Mouse (Mus musculus) ES-E14 (cell line): ENCODE measurements around the gene Rap1gap2. TPM values are rescaled to one million over a fixed set of nuclear protein-coding genes. Genes with fewer than 3 reads are reported as not detected.

Source experiments
- DNase-seq: peaks from one replicate; pipeline ENCODE4 v3.0.0-alpha.2; 2013; ENCODE audit warnings: low read depth, low spot score
- H3K27ac ChIP-seq: 2 replicates; pipeline ENCODE4 v1.5.1; 2012; ENCODE audit warnings: low read depth, mild to moderate bottlenecking, low read length, moderate library complexity, mixed read lengths; ENCODE audit not compliant: poor library complexity, insufficient read depth, severe bottlenecking
- H3K36me3 ChIP-seq: 2 replicates; pipeline ENCODE4 v1.6.1; 2012; ENCODE audit warnings: mild to moderate bottlenecking, low read length, moderate library complexity, mixed read lengths; ENCODE audit not compliant: control insufficient read depth, poor library complexity, insufficient read depth, severe bottlenecking
- H3K4me1 ChIP-seq, 2 experiments: fragments of 150-350 bp in 1 of 2; sonication (generic) in 1 of 2; 2 replicates each; pipeline ENCODE4 v1.6.1; 2012; ENCODE audit warnings: low read length in 2 of 2, mild to moderate bottlenecking in 1 of 2, mixed read lengths in 1 of 2; ENCODE audit not compliant: control insufficient read depth in 2 of 2, insufficient read depth in 2 of 2, poor library complexity in 1 of 2
- H3K4me3 ChIP-seq, 2 experiments: fragments of 150-350 bp in 1 of 2; sonication (generic) in 1 of 2; 2 replicates each; pipeline ENCODE4 v1.5.1; 2012; ENCODE audit warnings: low read length in 2 of 2, low read depth in 1 of 2, mild to moderate bottlenecking in 1 of 2, mixed read lengths in 1 of 2; ENCODE audit not compliant: insufficient read depth in 1 of 2, poor library complexity in 1 of 2, severe bottlenecking in 1 of 2
- H3K9ac ChIP-seq: 2 replicates; pipeline ENCODE4 v1.6.1; 2012; ENCODE audit warnings: low read depth, mild to moderate bottlenecking, low read length, mixed read lengths; ENCODE audit not compliant: poor library complexity, insufficient read depth, severe bottlenecking
- H3K9me3 ChIP-seq: fragments of 150-350 bp; sonication (generic); 2 replicates; pipeline ENCODE4 v1.6.1; 2012; ENCODE audit warnings: low read depth, mild to moderate bottlenecking, low read length; ENCODE audit not compliant: control insufficient read depth, insufficient read depth
- CHD2 ChIP-seq: IDR thresholded peaks from 2 replicates; pipeline ENCODE4 v1.6.1; 2014; ENCODE audit warnings: mild to moderate bottlenecking, low read depth, low read length, inconsistent platforms
- HCFC1 ChIP-seq: IDR thresholded peaks from 2 replicates; pipeline ENCODE4 v1.6.1; 2012; ENCODE audit warnings: low read length, inconsistent platforms, borderline replicate concordance; ENCODE audit not compliant: insufficient read depth
- MAFK ChIP-seq: IDR thresholded peaks from 2 replicates; pipeline ENCODE4 v1.6.1; 2014; ENCODE audit warnings: mild to moderate bottlenecking, low read depth, low read length, inconsistent platforms; ENCODE audit not compliant: insufficient read depth
- ZC3H11A ChIP-seq: IDR thresholded peaks from 2 replicates; pipeline ENCODE4 v1.6.1; 2012; ENCODE audit warnings: low read depth, mild to moderate bottlenecking, inconsistent platforms, low read length, borderline replicate concordance
- ZNF384 ChIP-seq: IDR thresholded peaks from 2 replicates; pipeline ENCODE4 v1.6.1; 2012; ENCODE audit warnings: low read depth, low read length, inconsistent platforms
- in situ Hi-C, 2 experiments: fragments of 600-800 bp; cut with MboI; formaldehyde crosslinking; loops; one replicate each; pipeline ENCODE4 v1.15.1; 2025; ENCODE audit warnings: low sequenced_read_pairs in 2 of 2, inconsistent platforms in 1 of 2; ENCODE audit not compliant: unreplicated experiment in 2 of 2
- total RNA-seq: library from RNA; depleted of rRNA; stranded (reverse); fragments of 300-350 nt; gene quantifications from 2 replicates; pipeline ENCODE4 v1.2.3, GENCODE M21; 2012; rRNA removed

The Rap1gap2 gene
- total RNA-seq, 1 experiment, result 2.7 TPM

- Histone ChIP-seq H3K9ac (no peak within 1 kb of the TSS), H3K36me3 (no peaks in the 10 kb centered on the region), H3K9me3 (no peaks in the 10 kb centered on the region), H3K4me1 (no peaks in the 10 kb centered on the region), H3K4me3 (no peak within 1 kb of the TSS), H3K27ac (no peak within 1 kb of the TSS)
- in situ Hi-C loops, result no loop called here
- no peak for TF ChIP-seq CHD2
- no peak for TF ChIP-seq ZC3H11A
- TF ChIP-seq MAFK, result no peak
- TF ChIP-seq HCFC1, result no peak
- no peak for TF ChIP-seq ZNF384
- DNase-seq, result no peak
Measured at GRCm38 (mm10) chr11:74337931-74338330, 272.8 kb downstream of the Rap1gap2 start, which contains the start of gene Olfr410. Olfr410 (minus strand) TSS chr11:74338031.

Other genes starting within 250 kb of the Rap1gap2 start
- not detected in 2 replicates for gene Olfr412, start 248.8 kb downstream of the Rap1gap2 start, total RNA-seq
- 1.8 and 3.3 TPM in 2 replicates for gene Ccdc92b, start 8.7 kb upstream of the Rap1gap2 start, total RNA-seq
- gene Cluh, start 38.6 kb upstream of the Rap1gap2 start, total RNA-seq, result 73.5 and 92.9 TPM in 2 replicates
- gene Pafah1b1, start 113.8 kb upstream of the Rap1gap2 start, total RNA-seq, result 41.8 and 64.6 TPM in 2 replicates
- 52.5 and 72.7 TPM in 2 replicates for gene Mettl16, start 159.9 kb upstream of the Rap1gap2 start, total RNA-seq
- 10.2 and 10.3 TPM in 2 replicates for gene Mnt, start 220.0 kb upstream of the Rap1gap2 start, total RNA-seq